Mouse (Mus musculus) CD4-positive naive resting alpha-beta T cell, adult 57 days (primary cell): ENCODE measurements around the gene Xdh. TPM values are rescaled to one million over a fixed set of nuclear protein-coding genes. Genes with fewer than 3 reads are reported as not detected.

Experiments
- total RNA-seq: library from RNA; stranded (reverse); gene quantifications from one replicate; pipeline ENCODE4 v1.2.4, GENCODE M21; 2023

Xdh gene
- 17.1 TPM for total RNA-seq

DNA sequence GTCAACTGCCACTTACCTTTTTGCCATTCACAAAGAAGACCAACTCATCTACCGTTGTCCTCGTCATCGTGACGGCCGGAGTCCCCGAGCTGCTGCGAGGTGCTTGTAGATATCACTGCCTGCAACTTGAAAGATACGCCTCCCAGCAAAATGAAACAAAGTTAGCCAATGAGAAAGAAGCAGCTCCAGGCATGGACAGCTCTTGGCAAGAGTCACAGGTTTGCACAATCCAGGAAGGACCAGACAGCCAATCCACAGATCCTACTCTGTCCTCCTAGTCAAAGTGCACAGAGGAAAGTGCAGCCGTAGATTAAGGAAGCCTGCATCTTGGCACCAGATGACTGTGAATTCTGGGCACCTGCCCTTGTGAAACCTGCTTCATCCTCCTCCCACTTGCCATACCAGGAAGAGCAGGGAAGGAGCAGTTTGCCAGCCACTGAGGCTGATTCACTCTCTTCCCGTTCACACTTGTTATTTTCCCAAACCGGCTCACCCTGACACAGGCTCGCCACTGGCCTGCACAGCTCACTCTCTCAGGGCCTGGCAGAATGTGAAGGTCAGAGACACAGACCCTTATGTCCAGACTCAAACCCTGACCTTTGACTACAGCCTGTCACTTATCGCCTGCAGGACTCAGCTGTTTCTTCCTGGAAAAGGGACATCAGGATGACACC, at the start of gene Xdh:
TSS of gene Xdh (minus strand) at position 135 of the 674 bp plus-strand sequence.

Other genes starting within 250 kb of the Xdh start
- gene Galnt14, start 239.7 kb downstream of the Xdh start, total RNA-seq: not detected
- gene Ehd3, start 146.1 kb downstream of the Xdh start, total RNA-seq: 113 TPM
- not detected for gene Srd5a2, start 97.7 kb upstream of the Xdh start, total RNA-seq